Mouse (Mus musculus) olfactory bulb, adult 2 months (tissue): ENCODE data around the gene Ttc21a.

Experiments
- CTCF ChIP-seq: fragments of 200-500 bp; IDR thresholded peaks from 2 replicates; pipeline ENCODE4 v1.5.1; 2012; ENCODE audit warnings: low read depth, mild to moderate bottlenecking, low read length, moderate library complexity; ENCODE audit not compliant: insufficient read depth
- POLR2A ChIP-seq: fragments of 200-500 bp; IDR thresholded peaks from 2 replicates; pipeline ENCODE4 v1.6.1; 2012; ENCODE audit warnings: mild to moderate bottlenecking, low read depth, low read length, moderate library complexity; ENCODE audit not compliant: insufficient read depth

GRCm38 (mm10) chr9:119981183-119982179, 44.1 kb downstream of the Ttc21a start:
- no peak for TF ChIP-seq POLR2A
- TF ChIP-seq CTCF = no peak
